Mouse (Mus musculus) spleen, adult 2 months (tissue): ENCODE measurements around the gene Gpr68. TPM values are rescaled to one million over a fixed set of nuclear protein-coding genes. Genes with fewer than 3 reads are reported as not detected.

Experiments
- DNase-seq, 2 experiments: peaks; one replicate each; pipeline versions ENCODE4 v3.0.0 to v3.0.0-alpha.2; 2012 to 2021; ENCODE audit warnings: low spot score in 2 of 2, low read depth in 1 of 2
- H3K27ac ChIP-seq: fragments of 200-500 bp; 2 replicates; pipeline ENCODE4 v1.5.1; 2012; ENCODE audit warnings: low read length, inconsistent platforms; ENCODE audit not compliant: insufficient read depth
- H3K27me3 ChIP-seq: fragments of 200-500 bp; 2 replicates; pipeline ENCODE4 v1.6.1; 2012; ENCODE audit warnings: mild to moderate bottlenecking, moderate library complexity, low read length, inconsistent platforms; ENCODE audit not compliant: control insufficient read depth, insufficient read depth
- H3K36me3 ChIP-seq: fragments of 200-500 bp; 2 replicates; pipeline ENCODE4 v1.6.1; 2012; ENCODE audit warnings: mild to moderate bottlenecking, low read length, inconsistent platforms; ENCODE audit not compliant: control insufficient read depth, insufficient read depth
- H3K4me1 ChIP-seq: fragments of 200-500 bp; 2 replicates; pipeline ENCODE4 v1.6.1; 2011; ENCODE audit warnings: inconsistent platforms; ENCODE audit not compliant: control insufficient read depth, insufficient read depth, insufficient read length
- H3K4me3 ChIP-seq: fragments of 200-500 bp; 2 replicates; pipeline ENCODE4 v1.5.1; 2011; ENCODE audit warnings: mild to moderate bottlenecking, inconsistent platforms; ENCODE audit not compliant: insufficient read depth, insufficient read length; ENCODE audit errors: extremely low read depth
- CTCF ChIP-seq: fragments of 200-500 bp; IDR thresholded peaks from 2 replicates; pipeline ENCODE4 v1.5.1; 2011; ENCODE audit warnings: mild to moderate bottlenecking, inconsistent platforms; ENCODE audit not compliant: insufficient read depth, insufficient read length, insufficient replicate concordance; ENCODE audit errors: extremely low read depth
- POLR2A ChIP-seq: fragments of 200-500 bp; IDR thresholded peaks from 2 replicates; pipeline ENCODE4 v1.6.1; 2011; ENCODE audit warnings: low read depth, low read length, inconsistent platforms
- WGBS: fragments of 180-500 bp; shearing (Covaris S2); methylation state at CpG from one replicate; pipeline ENCODE4 v1.1.7; 2018; 5-methylcytosine and 5-hydroxymethylcytosine counted together
- polyA plus RNA-seq: library from polyadenylated mRNA; depleted of rRNA; stranded (reverse); fragments of >200 nt; gene quantifications from 2 replicates; pipeline ENCODE4 v1.2.3, GENCODE M21; 2012

The Gpr68 gene
- polyA plus RNA-seq, 1 experiment: 14.0 TPM

GRCm38 (mm10) chr12:100849421-100850138 lies 58.4 kb downstream of the Gpr68 start:
- Histone ChIP-seq H3K36me3 (no peaks in the 10 kb centered on the region), H3K27me3 (no peaks in the 10 kb centered on the region), H3K4me3 (no peak overlapping the region), H3K4me1 (no peaks in the 10 kb centered on the region), H3K27ac (no peak overlapping the region)
- DNase-seq: peak; percentile 38 to 45
- TF ChIP-seq CTCF: peak; percentile 53; the same call in 1 of the 2 replicates
- no peak for TF ChIP-seq POLR2A
- 77% methylated on average over 7 of the region's 7 CpGs for WGBS

- Histone ChIP-seq H3K27ac (no peak overlapping the region), H3K36me3 (no peaks in the 10 kb centered on the region), H3K27me3 (no peaks in the 10 kb centered on the region), H3K4me1 (no peaks in the 10 kb centered on the region), H3K4me3 (no peak overlapping the region)
- WGBS: 94% methylated on average over 11 of the region's 11 CpGs
- no peak for TF ChIP-seq POLR2A
- no peak for TF ChIP-seq CTCF
- DNase-seq: no peak
These were observed 60.4 kb downstream of the Gpr68 start for GRCm38 (mm10) chr12:100847437-100848080.

GRCm38 (mm10) chr12:100846566-100846965 lies 61.4 kb downstream of the Gpr68 start:
- TF ChIP-seq CTCF (no peak), POLR2A (no peak)
- H3K27ac ChIP-seq: no peak overlapping the region
- H3K4me1 ChIP-seq: no peaks in the 10 kb centered on the region
- no peak overlapping the region for H3K4me3 ChIP-seq
- no peaks in the 10 kb centered on the region for H3K27me3 ChIP-seq
- 89% methylated on average over 1 of the region's 1 CpGs for WGBS
- no peaks in the 10 kb centered on the region for H3K36me3 ChIP-seq
- no peak for DNase-seq

- no peak for TF ChIP-seq CTCF
- TF ChIP-seq POLR2A: no peak
- H3K27me3 ChIP-seq: no peaks in the 10 kb centered on the region
- 56% methylated on average over 2 of the region's 2 CpGs for WGBS
- no peak overlapping the region for H3K4me3 ChIP-seq
- H3K27ac ChIP-seq: no peak overlapping the region
- DNase-seq: no peak
- no peaks in the 10 kb centered on the region for H3K4me1 ChIP-seq
- no peaks in the 10 kb centered on the region for H3K36me3 ChIP-seq
These were observed 62.2 kb downstream of the Gpr68 start for GRCm38 (mm10) chr12:100845829-100846228.

- no peaks in the 10 kb centered on the region for H3K27me3 ChIP-seq
- no peaks in the 10 kb centered on the region for H3K36me3 ChIP-seq
- H3K4me1 ChIP-seq: peaks cover 4% of the 10 kb centered on the region; the same call in 1 of the 2 replicates
- TF ChIP-seq CTCF (no peak), POLR2A (no peak)
- WGBS: 90% methylated on average over 7 of the region's 7 CpGs
- no peak overlapping the region for H3K27ac ChIP-seq
- no peak for DNase-seq
- H3K4me3 ChIP-seq: no peak overlapping the region
These were observed 63.5 kb downstream of the Gpr68 start for GRCm38 (mm10) chr12:100844546-100844945.

GRCm38 (mm10) chr12:100843171-100843570 lies 64.8 kb downstream of the Gpr68 start:
- H3K4me3 ChIP-seq: no peak overlapping the region
- DNase-seq: no peak
- no peaks in the 10 kb centered on the region for H3K36me3 ChIP-seq
- no peak overlapping the region for H3K27ac ChIP-seq
- TF ChIP-seq POLR2A: no peak
- no peak for TF ChIP-seq CTCF
- no peaks in the 10 kb centered on the region for H3K27me3 ChIP-seq
- peaks cover 13% of the 10 kb centered on the region; the same call in 1 of the 2 replicates for H3K4me1 ChIP-seq
- 93% methylated on average over 4 of the region's 4 CpGs for WGBS
